Mouse (Mus musculus) forebrain, embryonic 10.5 days (tissue): Measurements from ENCODE around the gene Pdik1l. TPM values are rescaled to one million over a fixed set of nuclear protein-coding genes. Genes with fewer than 3 reads are reported as not detected.

ENCODE experiments used
- DNase-seq: peaks from one replicate; pipeline ENCODE4 v3.0.0-alpha.2; 2017; ENCODE audit warnings: low spot score; ENCODE audit errors: extremely low spot score
- H3K27ac ChIP-seq: fragments of 300-500 bp; sonication (generic); 2 replicates; pipeline ENCODE4 v1.5.1; 2016; ENCODE audit warnings: mild to moderate bottlenecking
- H3K27me3 ChIP-seq: fragments of 300-500 bp; sonication (generic); 2 replicates; pipeline ENCODE4 v1.6.1; 2016; ENCODE audit warnings: mild to moderate bottlenecking; ENCODE audit not compliant: poor library complexity, severe bottlenecking
- H3K36me3 ChIP-seq: fragments of 300-500 bp; sonication (generic); replicated peaks from 2 replicates; pipeline ENCODE4 v1.6.1; 2016; ENCODE audit warnings: mild to moderate bottlenecking, moderate library complexity
- H3K4me1 ChIP-seq: fragments of 300-500 bp; sonication (generic); 2 replicates; pipeline ENCODE4 v1.6.1; 2016
- H3K4me3 ChIP-seq: fragments of 300-500 bp; sonication (generic); 2 replicates; pipeline ENCODE4 v1.5.1; 2016; ENCODE audit warnings: mild to moderate bottlenecking, moderate library complexity
- H3K9me3 ChIP-seq: fragments of 300-500 bp; sonication (generic); 2 replicates; pipeline ENCODE4 v1.6.1; 2016; ENCODE audit warnings: mild to moderate bottlenecking, moderate library complexity
- WGBS: fragments of 180-500 bp; shearing (Covaris S2); methylation state at CpG from one replicate; pipeline ENCODE4 v1.1.7; 2016; 5-methylcytosine and 5-hydroxymethylcytosine counted together
- polyA plus RNA-seq: library from polyadenylated mRNA; unstranded; fragments of >200 nt; fragmentation: Nextera tagmentation; extraction: Ambion mirVana; gene quantifications from 2 replicates; pipeline ENCODE4 v1.2.1, GENCODE M21; 2016

The Pdik1l gene
- polyA plus RNA-seq, 1 experiment from 2014 or later, result 22.0 TPM

- H3K27ac ChIP-seq, result no peak overlapping the region
- WGBS, result 23% methylated on average over 19 of the region's 19 CpGs
- peaks cover 35% of the 10 kb centered on the region for H3K27me3 ChIP-seq
- peaks cover 2% of the 10 kb centered on the region; the same call in 1 of the 2 replicates for H3K36me3 ChIP-seq
- no peak for DNase-seq
- no peaks in the 10 kb centered on the region for H3K9me3 ChIP-seq
- peak overlapping the region; percentile 39 for H3K4me3 ChIP-seq
- peaks cover 16% of the 10 kb centered on the region for H3K4me1 ChIP-seq
Measured at GRCm38 (mm10) chr4:134237582-134238278, 50.0 kb downstream of the Pdik1l start.

GRCm38 (mm10) chr4:134234876-134235275 lies 52.8 kb downstream of the Pdik1l start:
- 86% methylated on average over 5 of the region's 5 CpGs for WGBS
- Histone ChIP-seq H3K9me3 (no peaks in the 10 kb centered on the region), H3K27me3 (peaks cover 35% of the 10 kb centered on the region), H3K4me1 (peaks cover 26% of the 10 kb centered on the region), H3K27ac (no peak overlapping the region), H3K4me3 (no peak overlapping the region), H3K36me3 (no peaks in the 10 kb centered on the region)
- no peak for DNase-seq

DNA sequence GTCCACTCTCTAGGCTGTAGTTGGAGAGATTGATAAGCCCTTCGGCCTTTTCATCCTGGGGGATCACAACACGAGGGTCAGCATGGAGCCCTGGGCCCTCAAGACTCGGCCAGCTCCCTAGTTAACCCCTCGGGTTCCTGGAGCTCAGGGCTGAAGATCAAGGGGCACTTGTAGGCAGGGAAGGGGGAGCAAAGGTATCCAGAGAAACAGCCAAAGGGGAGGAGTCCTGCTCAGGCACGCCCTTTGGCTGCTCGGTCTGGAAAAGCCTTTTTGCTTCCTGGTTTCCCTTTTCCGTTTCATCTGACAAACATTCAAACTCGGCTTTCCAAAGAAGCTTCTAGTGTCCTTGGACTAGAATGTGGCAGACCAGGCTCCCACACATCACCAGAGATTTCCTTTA lies 57.3 kb downstream of the Pdik1l start:
- no peaks in the 10 kb centered on the region for H3K36me3 ChIP-seq
- H3K27me3 ChIP-seq, result 0 out of 2 replicates have a peak, but pooled peaks cover under 1% of the 10 kb centered on the region
- no peak for DNase-seq
- 53% methylated on average over 8 of the region's 8 CpGs for WGBS
- no peaks in the 10 kb centered on the region for H3K9me3 ChIP-seq
- no peak overlapping the region for H3K4me3 ChIP-seq
- no peak overlapping the region for H3K27ac ChIP-seq
- H3K4me1 ChIP-seq, result peaks cover 29% of the 10 kb centered on the region

- no peaks in the 10 kb centered on the region for H3K9me3 ChIP-seq
- no peak for DNase-seq
- H3K4me1 ChIP-seq, result peaks cover 21% of the 10 kb centered on the region
- no peaks in the 10 kb centered on the region for H3K27me3 ChIP-seq
- H3K4me3 ChIP-seq, result no peak within 1 kb of the TSS
- 79% methylated on average over 8 of the region's 8 CpGs for WGBS
- no peak within 1 kb of the TSS for H3K27ac ChIP-seq
- H3K36me3 ChIP-seq, result no peaks in the 10 kb centered on the region
Measured at GRCm38 (mm10) chr4:134227194-134227593, 60.5 kb downstream of the Pdik1l start, which contains the start of gene Catsper4. Catsper4 (minus strand) TSS chr4:134227383.

Other genes starting within 250 kb of the Pdik1l start
- not detected in 2 replicates for gene Zfp683, start 234.1 kb downstream of the Pdik1l start, polyA plus RNA-seq
- 1.7 and 3.5 TPM in 2 replicates for gene Crybg2, start 227.1 kb downstream of the Pdik1l start, polyA plus RNA-seq
- 4.1 and 5.0 TPM in 2 replicates for gene Cd52, start 192.8 kb downstream of the Pdik1l start, polyA plus RNA-seq
- 6.3 and 7.3 TPM in 2 replicates for gene Ubxn11, start 185.3 kb downstream of the Pdik1l start, polyA plus RNA-seq
- gene Sh3bgrl3, start 159.1 kb downstream of the Pdik1l start, polyA plus RNA-seq, result 267 and 270 TPM in 2 replicates
- 34.3 and 35.5 TPM in 2 replicates for gene Cep85, start 100.8 kb downstream of the Pdik1l start, polyA plus RNA-seq
- not detected in 2 replicates for gene Gm7534, start 84.9 kb downstream of the Pdik1l start, polyA plus RNA-seq
- gene Catsper4, start 60.5 kb downstream of the Pdik1l start, polyA plus RNA-seq, result not detected in 2 replicates
- 0.97 and 1.1 TPM in 2 replicates for gene Cnksr1, start 49.5 kb downstream of the Pdik1l start, polyA plus RNA-seq
- 0.72 and 0.90 TPM in 2 replicates for gene E130218I03Rik, start 44.2 kb downstream of the Pdik1l start, polyA plus RNA-seq
- gene Zfp593, start 42.3 kb downstream of the Pdik1l start, polyA plus RNA-seq, result 20.7 and 22.7 TPM in 2 replicates
- 0.24 TPM in 1 of 2 replicates, not detected in the other for gene Gm30191, start 41.0 kb downstream of the Pdik1l start, polyA plus RNA-seq
- 8.3 and 8.4 TPM in 2 replicates for gene Grrp1, start 33.8 kb downstream of the Pdik1l start, polyA plus RNA-seq
- gene Trim63, start 27.2 kb upstream of the Pdik1l start, polyA plus RNA-seq, result 0.22 and 0.84 TPM in 2 replicates
- not detected in 2 replicates for gene Slc30a2, start 55.3 kb upstream of the Pdik1l start, polyA plus RNA-seq
- gene Extl1, start 96.0 kb upstream of the Pdik1l start, polyA plus RNA-seq, result 0.22 and 0.27 TPM in 2 replicates
- gene Pafah2, start 108.4 kb upstream of the Pdik1l start, polyA plus RNA-seq, result 6.3 and 6.4 TPM in 2 replicates
- gene Stmn1, start 180.4 kb upstream of the Pdik1l start, polyA plus RNA-seq, result 2,040 and 2,174 TPM in 2 replicates
- 2.7 and 3.1 TPM in 2 replicates for gene Paqr7, start 208.8 kb upstream of the Pdik1l start, polyA plus RNA-seq
- 30.3 and 32.8 TPM in 2 replicates for gene Aunip, start 223.1 kb upstream of the Pdik1l start, polyA plus RNA-seq
- 113 and 115 TPM in 2 replicates for gene Mtfr1l, start 247.5 kb upstream of the Pdik1l start, polyA plus RNA-seq